In genomic region chr10:111011226-111011765, GRCm38 (mm10) we compare ENCODE assay signal across 8 mouse cellular contexts. TPM values are rescaled to one million over a fixed set of nuclear protein-coding genes. Genes with fewer than 3 reads are reported as not detected.
DNase-seq lines count a peak whose midpoint lies in the region; ATAC-seq and TF ChIP-seq lines count a peak whose summit lies in the region.

No protein-coding gene starts in this region.

- peak overlapping the region; percentile 98 for H3K9ac ChIP-seq in forebrain, embryonic 14.5 days (ENCODE audit: low read length)
- H3K9ac ChIP-seq in limb, embryonic 14.5 days (ENCODE audit: low read depth, low read length, severe bottlenecking) = peak overlapping the region; percentile 99
- H3K9ac ChIP-seq in stomach, postnatal 0 days (ENCODE audit: low read length) = peak overlapping the region; percentile 97

- H3K36me3 ChIP-seq in C2C12 (ENCODE audit: control insufficient read depth, insufficient read depth) = no peaks in the 10 kb centered on the region
- H3K36me3 ChIP-seq in forebrain, embryonic 14.5 days (ENCODE audit: control insufficient read depth, insufficient read depth, low read length) = no peaks in the 10 kb centered on the region
- H3K36me3 ChIP-seq in limb, embryonic 14.5 days (ENCODE audit: control insufficient read depth, insufficient read depth, low read length) = no peaks in the 10 kb centered on the region
- no peaks in the 10 kb centered on the region for H3K36me3 ChIP-seq in stomach, postnatal 0 days (ENCODE audit: control insufficient read depth, insufficient read depth, low read length)

- intact Hi-C loops in gastrocnemius, adult 2 months (cut with DNase I) = no loop called here

- DNase-seq in gastrocnemius, adult 2 months = no peak
- no peak for DNase-seq in gastrocnemius, postnatal 4 days (ENCODE audit: low spot score in 2 of 2)
- no peak for DNase-seq in forebrain, embryonic 14.5 days (ENCODE audit: low spot score)
- peak; percentile 9 for DNase-seq in limb, embryonic 14.5 days (ENCODE audit: low spot score)
- DNase-seq in stomach, postnatal 0 days (ENCODE audit: low spot score) = no peak
- DNase-seq in gastrocnemius, adult 8-10 months (ENCODE audit: low spot score in 2 of 2) = no peak
- DNase-seq in cerebellum, adult 18-20 months = no peak

- TF ChIP-seq EP300 in stomach, postnatal 0 days (optimal IDR thresholded peaks at IDR 0.05) = no peak

- H3K9me3 ChIP-seq in forebrain, embryonic 14.5 days (replicated peaks; ENCODE audit: control insufficient read depth, low read length) = no peaks in the 10 kb centered on the region
- no peaks in the 10 kb centered on the region for H3K9me3 ChIP-seq in limb, embryonic 14.5 days (ENCODE audit: control insufficient read depth, low read length)
- no peaks in the 10 kb centered on the region for H3K9me3 ChIP-seq in stomach, postnatal 0 days (ENCODE audit: control insufficient read depth, low read length)

- peak; percentile 8; the same call in 1 of the 2 replicates for ATAC-seq in forebrain, embryonic 14.5 days
- ATAC-seq in limb, embryonic 14.5 days (ENCODE audit: low FRiP score, low read depth) = no peak
- ATAC-seq in stomach, postnatal 0 days (ENCODE audit: low FRiP score, low TSS enrichment) = no peak

- no peak for TF ChIP-seq CTCF in gastrocnemius, adult 2 months (IDR thresholded peaks at IDR 0.05)
- no peak for TF ChIP-seq CTCF in C2C12 (IDR thresholded peaks at IDR 0.05; ENCODE audit: control insufficient read depth, insufficient read depth, insufficient read length)
- no peak for TF ChIP-seq CTCF in stomach, postnatal 0 days (IDR thresholded peaks at IDR 0.05; ENCODE audit: low read depth)

- peaks cover 10% of the 10 kb centered on the region; the same call in 1 of the 2 replicates for H3K4me1 ChIP-seq in forebrain, embryonic 14.5 days (ENCODE audit: control insufficient read depth, insufficient read depth, low read length)
- 0 out of 2 replicates have a peak, but pooled peaks cover 7% of the 10 kb centered on the region for H3K4me1 ChIP-seq in limb, embryonic 14.5 days (ENCODE audit: control insufficient read depth, insufficient read depth, low read length)
- no peaks in the 10 kb centered on the region for H3K4me1 ChIP-seq in stomach, postnatal 0 days (replicated peaks; ENCODE audit: control insufficient read depth, insufficient read depth)

- H3K27ac ChIP-seq in gastrocnemius, adult 2 months = peak overlapping the region; percentile 100
- H3K27ac ChIP-seq in forebrain, embryonic 14.5 days (ENCODE audit: low read depth, low read length) = peak overlapping the region; percentile 99
- peak overlapping the region; percentile 99; the same call in 1 of the 2 replicates for H3K27ac ChIP-seq in limb, embryonic 14.5 days (replicated peaks; ENCODE audit: low read depth, low read length)
- H3K27ac ChIP-seq in stomach, postnatal 0 days (replicated peaks) = 0 out of 2 replicates have a peak overlapping the region, but pooled peaks have one; percentile 96

- H3K27me3 ChIP-seq in C2C12 (ENCODE audit: control insufficient read depth, insufficient read depth, insufficient read length) = no peaks in the 10 kb centered on the region
- no peaks in the 10 kb centered on the region for H3K27me3 ChIP-seq in forebrain, embryonic 14.5 days (replicated peaks; ENCODE audit: control insufficient read depth, insufficient read depth, low read length)
- no peaks in the 10 kb centered on the region for H3K27me3 ChIP-seq in limb, embryonic 14.5 days (ENCODE audit: control insufficient read depth, insufficient read depth, low read length)
- no peaks in the 10 kb centered on the region for H3K27me3 ChIP-seq in stomach, postnatal 0 days (ENCODE audit: control insufficient read depth, insufficient read depth, low read length)

- H3K79me2 ChIP-seq in C2C12 (ENCODE audit: control insufficient read depth, insufficient read depth) = peaks cover 34% of the 10 kb centered on the region

- H3ac ChIP-seq in C2C12 (ENCODE audit: control insufficient read depth, insufficient read length, low read depth) = peak overlapping the region; percentile 70

- peak overlapping the region; percentile 87 for H3K4me2 ChIP-seq in forebrain, embryonic 14.5 days (ENCODE audit: low read length)
- peak overlapping the region; percentile 84 for H3K4me2 ChIP-seq in limb, embryonic 14.5 days (replicated peaks; ENCODE audit: low read depth, low read length, severe bottlenecking)
- peak overlapping the region; percentile 69 for H3K4me2 ChIP-seq in stomach, postnatal 0 days (replicated peaks; ENCODE audit: low read depth)

- 1% methylated on average over 14 of the region's 14 CpGs for WGBS in forebrain, embryonic 14.5 days
- WGBS in limb, embryonic 14.5 days = 1% methylated on average over 14 of the region's 14 CpGs
- WGBS in stomach, postnatal 0 days = 5% methylated on average over 14 of the region's 14 CpGs

- TF ChIP-seq POLR2A in limb, embryonic 14.5 days (IDR thresholded peaks at IDR 0.05; ENCODE audit: borderline replicate concordance, extremely low read depth, insufficient read depth, insufficient read length) = no peak

- H3K4me3 ChIP-seq in gastrocnemius, adult 2 months = peak overlapping the region; percentile 90
- H3K4me3 ChIP-seq in C2C12 (ENCODE audit: insufficient read depth, poor library complexity, severe bottlenecking) = peak overlapping the region; percentile 12
- peak overlapping the region; percentile 81 for H3K4me3 ChIP-seq in forebrain, embryonic 14.5 days (ENCODE audit: low read depth, low read length)
- peak overlapping the region; percentile 92 for H3K4me3 ChIP-seq in limb, embryonic 14.5 days (replicated peaks; ENCODE audit: low read length)
- H3K4me3 ChIP-seq in stomach, postnatal 0 days (ENCODE audit: low read depth, low read length) = peak overlapping the region; percentile 96

- peaks cover 29% of the 10 kb centered on the region for H3K79me3 ChIP-seq in C2C12 (ENCODE audit: low read depth)

TF ChIP-seq in C2C12, 6 proteins besides CTCF, POLR2A, EP300 and RAD21:
- TF ChIP-seq MAX (IDR thresholded peaks at IDR 0.05) = no peak
- peak; percentile 70 for TF ChIP-seq USF1 (IDR thresholded peaks at IDR 0.05; ENCODE audit: low read depth)

RNA-seq across cellular contexts. Expression of gene Zdhhc17, which starts 1.4 kb away (rescaled TPM):
- total RNA-seq in gastrocnemius, adult 2 months (2021) = 10 to 100 TPM; 21.3 to 24.0 TPM
- 10 to 100 TPM; 31.5 to 32.4 TPM for total RNA-seq in gastrocnemius, postnatal 4 days (2021)
- 5.2 TPM for polyA plus RNA-seq in C2C12 (2012; fragmentation: generic; extraction: Trizol)
- polyA plus RNA-seq in forebrain, embryonic 14.5 days (2014; fragmentation: Nextera tagmentation; extraction: Ambion mirVana) = 54.2 and 64.3 TPM in 2 replicates
- polyA plus RNA-seq in limb, embryonic 14.5 days (2012; rRNA removed) = 41.8 and 49.7 TPM in 2 replicates
- polyA plus RNA-seq in limb, embryonic 14.5 days (2014; fragmentation: Nextera tagmentation; extraction: Ambion mirVana) = 25.0 and 31.4 TPM in 2 replicates
- polyA plus RNA-seq in stomach, postnatal 0 days (2015; fragmentation: Nextera tagmentation; extraction: Ambion mirVana) = 6.1 and 6.4 TPM in 2 replicates
- 10 to 100 TPM; 18.6 to 23.3 (median 21.5) TPM for total RNA-seq in gastrocnemius, adult 8-10 months (2022)

Comparison
In these comparisons a context has a peak if more than half of its experiments do, and no peak if none do; other contexts are left out.
1. H3K4me3 ChIP-seq: peak in every context shown above with its lines; median percentile 96 in stomach, postnatal 0 days; 92 in limb, embryonic 14.5 days; 90 in gastrocnemius, adult 2 months; 81 in forebrain, embryonic 14.5 days; 12 in C2C12.